Mouse (Mus musculus): ENCODE measurements around the gene Hist1h2ag. TPM values are rescaled to one million over a fixed set of nuclear protein-coding genes. Genes with fewer than 3 reads are reported as not detected.
A peak's percentile ranks its signal among the peaks of the same experiment; 100 is the strongest.

Gene Hist1h2ag
- total RNA-seq, 2 experiments from 2014 or later: 40.6 to 42.0 TPM

- intact Hi-C loops (cut with DNase I; ENCODE audit: low total_unique reads): loop anchor here (5.0 to 10.0 kb wide), 4 partner anchors 38 to 1505 kb away; partner anchors contain the start of gene Pom121l2
Measured at GRCm38 (mm10) chr13:22019934-22020835, 22.6 kb downstream of the Hist1h2ag start.

DNA sequence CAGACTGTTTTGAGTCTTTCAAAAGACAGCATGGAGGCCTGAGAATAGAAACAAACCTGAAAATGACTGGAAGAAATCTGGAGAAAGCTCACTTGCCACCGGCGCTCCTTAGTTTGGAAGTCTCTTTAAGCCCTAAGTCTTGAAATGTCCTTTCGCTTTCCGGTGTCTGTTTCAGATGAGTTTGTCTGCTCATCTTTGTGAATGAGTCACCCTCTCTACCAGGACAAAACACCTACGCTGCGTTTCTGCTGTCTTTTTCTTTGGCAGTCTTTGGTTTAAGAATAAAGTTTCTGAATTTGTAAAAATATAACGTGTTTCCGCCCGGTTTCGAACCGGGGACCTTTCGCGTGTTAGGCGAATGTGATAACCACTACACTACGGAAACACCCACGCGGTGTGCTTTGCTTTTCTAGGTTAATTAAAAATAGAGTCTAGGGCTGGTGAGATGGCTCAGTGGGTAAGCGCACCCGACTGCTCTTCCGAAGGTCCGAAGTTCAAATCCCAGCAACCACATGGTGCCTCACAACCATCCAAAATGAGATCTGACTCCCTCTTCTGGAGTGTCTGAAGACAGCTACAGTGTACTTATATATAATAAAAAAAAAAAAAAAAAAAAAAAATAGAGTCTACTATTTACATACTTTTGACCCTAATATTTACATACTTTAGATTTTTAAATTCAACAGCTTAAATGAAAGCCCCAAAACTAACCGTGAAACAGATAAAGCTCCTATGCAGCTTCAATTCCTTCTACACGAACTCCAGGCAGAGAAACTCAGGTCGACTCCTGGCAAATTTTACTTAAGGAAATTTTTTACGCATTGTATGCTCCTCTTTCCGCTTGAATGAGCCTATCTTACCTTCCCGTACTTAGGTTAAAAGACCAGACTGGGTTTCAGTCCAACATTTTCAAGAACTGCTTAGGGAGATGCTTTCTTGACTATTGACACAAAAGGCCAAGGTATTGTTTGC is 27.0 kb downstream of the Hist1h2ag start:
- intact Hi-C loops (cut with DNase I; ENCODE audit: low total_unique reads): loop anchor here (5.0 to 10.0 kb wide), 2 partner anchors 33 to 161 kb away; partner anchors contain the start of gene Pom121l2
- DNase-seq: peak; percentile 49

More at GRCm38 (mm10) chr13:22019934-22020835, 22.6 kb downstream of the Hist1h2ag start:
- no peak for DNase-seq

GRCm38 (mm10) chr13:22014411-22014845 is 28.3 kb downstream of the Hist1h2ag start:
- intact Hi-C loops (cut with DNase I; ENCODE audit: low total_unique reads): loop anchor here (10.0 kb wide), 1 partner anchor 160 kb away; no protein-coding TSS in a partner anchor
- no peak for DNase-seq

- DNase-seq: no peak
- intact Hi-C loops (cut with DNase I; ENCODE audit: low total_unique reads): loop anchor here (10.0 kb wide), 1 partner anchor 159 kb away; no protein-coding TSS in a partner anchor
Measured at GRCm38 (mm10) chr13:22013716-22014115, 29.0 kb downstream of the Hist1h2ag start.

- DNase-seq: no peak
Measured at GRCm38 (mm10) chr13:22009642-22010041, 33.1 kb downstream of the Hist1h2ag start, which contains the start of gene Prss16. Gene Prss16, minus strand, starts transcription at chr13:22009742.

DNA sequence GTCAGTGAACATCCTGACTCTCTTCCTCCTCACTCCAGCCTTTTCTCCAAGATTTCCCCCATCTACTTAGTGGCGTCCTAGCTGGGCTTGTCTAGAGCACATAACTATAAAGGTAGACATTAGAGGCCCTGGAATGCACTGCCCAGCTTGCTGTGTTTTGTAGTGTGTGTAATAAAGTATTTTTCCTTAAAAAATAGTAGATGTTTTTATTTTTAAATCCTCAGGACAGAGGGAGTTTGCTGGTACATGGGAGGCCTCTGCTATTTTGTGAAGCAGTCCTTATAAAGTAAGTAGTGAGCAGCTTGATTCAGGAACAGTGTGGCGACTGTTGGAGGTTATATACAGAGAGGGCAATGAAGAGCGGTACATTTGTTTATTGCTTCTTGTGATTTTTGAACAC is 34.0 kb downstream of the Hist1h2ag start:
- no peak for DNase-seq
- intact Hi-C loops (cut with DNase I; ENCODE audit: low total_unique reads): no loop called here

More at GRCm38 (mm10) chr13:22009642-22010041, 33.1 kb downstream of the Hist1h2ag start, which contains the start of gene Prss16:
- intact Hi-C loops (cut with DNase I; ENCODE audit: low total_unique reads): loop anchor here (10.0 kb wide), 1 partner anchor 155 kb away; no protein-coding TSS in a partner anchor

GRCm38 (mm10) chr13:22007872-22008271 is 34.9 kb downstream of the Hist1h2ag start:
- intact Hi-C loops (cut with DNase I; ENCODE audit: low total_unique reads): no loop called here
- DNase-seq: no peak

DNA sequence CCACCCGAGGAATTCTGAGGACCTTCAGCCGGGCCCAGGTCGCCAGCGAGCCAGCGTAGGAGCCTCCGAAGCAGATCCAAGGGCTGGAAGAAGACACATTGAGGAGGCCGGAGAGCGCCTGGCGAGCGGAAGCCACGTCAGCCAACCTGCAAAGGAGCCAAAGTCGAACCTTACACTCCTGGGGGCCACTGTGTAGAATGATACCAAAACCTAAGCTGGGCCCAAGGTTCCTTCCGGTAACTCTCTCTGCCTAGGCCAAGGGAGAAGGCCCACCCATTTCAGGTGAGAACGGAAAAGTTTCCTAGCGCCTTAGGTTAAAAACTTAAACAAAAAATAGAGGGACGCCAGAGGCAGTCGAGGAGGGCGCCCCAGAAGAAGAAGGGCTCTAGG is 35.6 kb downstream of the Hist1h2ag start:
- DNase-seq: no peak
- intact Hi-C loops (cut with DNase I; ENCODE audit: low total_unique reads): no loop called here

DNA sequence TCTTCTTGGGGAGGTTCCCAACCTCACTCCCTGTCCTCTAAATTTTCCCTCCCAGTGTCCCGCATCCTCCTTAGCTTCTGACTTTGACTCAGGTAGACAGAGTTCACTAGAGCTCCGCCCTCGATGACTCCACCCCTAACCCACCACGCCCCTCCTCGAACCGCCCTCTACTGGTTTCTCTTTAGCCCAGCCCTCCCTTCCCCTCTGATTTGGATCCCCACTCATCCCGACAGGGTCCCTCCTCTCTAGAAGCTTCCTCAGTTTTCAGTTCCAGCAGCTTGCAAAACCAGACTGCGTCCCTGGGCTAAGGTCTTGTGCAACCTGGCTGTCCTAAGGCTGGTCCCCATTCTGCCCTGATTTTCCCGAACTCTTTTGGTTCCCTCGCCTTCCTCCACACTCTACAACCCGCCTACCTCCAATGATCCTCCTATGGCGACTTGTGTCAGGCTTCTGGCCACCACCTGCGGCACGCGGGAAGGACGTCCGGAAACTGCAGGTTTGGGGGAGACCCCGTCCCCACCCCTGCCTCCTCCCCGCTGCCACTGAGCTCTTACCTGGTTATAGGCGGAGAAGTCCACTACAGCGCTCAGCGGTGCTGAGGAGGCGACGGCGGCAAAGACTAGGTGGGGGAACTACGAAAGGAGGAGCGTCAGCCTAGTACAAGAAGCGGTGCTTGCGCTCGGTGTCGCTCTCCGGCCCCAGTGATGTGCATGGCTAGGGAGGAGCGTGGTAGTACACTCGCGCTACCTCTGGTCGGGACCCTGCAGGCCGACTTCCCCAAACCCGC is 36.2 kb downstream of the Hist1h2ag start:
- intact Hi-C loops (cut with DNase I; ENCODE audit: low total_unique reads): no loop called here
- DNase-seq: no peak

GRCm38 (mm10) chr13:22005605-22006333 is 37.0 kb downstream of the Hist1h2ag start:
- peak; percentile 37 for DNase-seq
- intact Hi-C loops (cut with DNase I; ENCODE audit: low total_unique reads): no loop called here

DNA sequence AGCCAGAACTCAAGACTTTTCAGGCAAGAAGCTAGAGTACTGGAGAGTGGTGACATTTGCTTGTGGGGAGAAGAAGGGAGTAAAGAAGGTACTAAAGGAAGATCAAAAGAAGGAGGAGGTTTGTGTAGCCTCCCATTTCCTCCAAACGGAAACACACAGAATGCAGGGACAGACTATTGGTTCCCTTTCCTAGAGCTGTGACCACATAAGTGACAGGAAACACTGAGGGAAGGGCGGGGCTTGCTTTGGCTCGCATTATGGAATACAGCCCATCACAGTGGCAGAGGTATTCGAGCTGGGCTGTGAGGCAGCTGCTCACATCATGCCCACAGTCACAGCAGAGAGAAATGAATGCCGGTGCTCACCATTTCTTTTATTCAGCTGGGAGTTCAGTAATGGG is 40.9 kb downstream of the Hist1h2ag start:
- intact Hi-C loops (cut with DNase I; ENCODE audit: low total_unique reads): no loop called here
- no peak for DNase-seq

GRCm38 (mm10) chr13:22001346-22001745 is 41.4 kb downstream of the Hist1h2ag start:
- intact Hi-C loops (cut with DNase I; ENCODE audit: low total_unique reads): no loop called here
- DNase-seq: no peak

- no peak for DNase-seq
- intact Hi-C loops (cut with DNase I; ENCODE audit: low total_unique reads): no loop called here
Measured at GRCm38 (mm10) chr13:21999147-21999546, 43.6 kb downstream of the Hist1h2ag start.

GRCm38 (mm10) chr13:21998412-21998811 is 44.3 kb downstream of the Hist1h2ag start:
- intact Hi-C loops (cut with DNase I; ENCODE audit: low total_unique reads): no loop called here
- no peak for DNase-seq

DNA sequence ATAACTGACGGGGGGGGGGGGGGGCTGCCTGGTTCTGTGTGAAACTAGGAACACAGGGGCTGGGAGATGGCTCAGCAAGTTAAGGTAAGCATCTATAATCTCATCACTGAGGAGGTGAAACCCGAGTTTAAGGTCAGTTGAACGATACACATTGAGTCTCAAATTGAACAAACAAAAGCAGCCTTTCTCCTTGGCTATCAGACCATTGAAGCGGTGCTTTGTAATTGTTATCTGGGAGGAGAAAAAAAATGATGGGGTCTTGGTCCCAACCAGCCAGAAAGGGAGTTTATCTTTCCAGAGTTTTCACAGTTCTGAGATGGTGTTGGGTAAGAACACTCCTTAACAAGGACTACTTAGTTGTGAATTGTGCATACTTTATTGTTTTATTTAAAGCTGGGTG is 44.9 kb downstream of the Hist1h2ag start:
- DNase-seq: no peak
- intact Hi-C loops (cut with DNase I; ENCODE audit: low total_unique reads): no loop called here

DNA sequence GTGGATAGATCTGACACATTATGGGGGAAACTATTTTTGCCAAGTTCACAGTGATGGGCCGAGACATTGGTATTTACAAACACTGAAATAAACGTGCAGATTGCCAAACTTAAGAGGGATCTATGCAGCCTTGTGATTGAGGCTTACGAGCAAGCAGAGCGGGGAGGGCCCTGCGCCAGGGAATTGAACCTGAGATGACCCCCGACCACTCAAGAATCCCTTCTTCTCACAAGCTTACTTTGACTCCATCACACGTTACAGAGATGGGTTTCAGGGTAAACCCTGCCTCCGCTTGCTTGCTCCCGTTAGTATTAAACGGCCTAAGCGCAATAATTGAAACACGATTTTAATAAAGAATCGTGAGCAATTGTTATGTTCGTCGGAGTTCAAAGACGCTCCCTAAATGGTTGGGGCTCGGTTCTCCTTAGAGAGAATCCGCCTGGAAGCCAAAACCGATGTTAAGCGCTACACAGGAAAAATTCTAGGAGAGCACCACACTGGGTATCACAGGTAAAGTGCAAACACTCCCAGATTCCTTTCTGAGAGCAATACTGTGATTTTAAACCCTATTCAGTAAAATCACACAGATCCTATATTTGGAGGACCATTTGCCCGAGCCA is 45.4 kb downstream of the Hist1h2ag start:
- DNase-seq: no peak
- intact Hi-C loops (cut with DNase I; ENCODE audit: low total_unique reads): no loop called here

DNA sequence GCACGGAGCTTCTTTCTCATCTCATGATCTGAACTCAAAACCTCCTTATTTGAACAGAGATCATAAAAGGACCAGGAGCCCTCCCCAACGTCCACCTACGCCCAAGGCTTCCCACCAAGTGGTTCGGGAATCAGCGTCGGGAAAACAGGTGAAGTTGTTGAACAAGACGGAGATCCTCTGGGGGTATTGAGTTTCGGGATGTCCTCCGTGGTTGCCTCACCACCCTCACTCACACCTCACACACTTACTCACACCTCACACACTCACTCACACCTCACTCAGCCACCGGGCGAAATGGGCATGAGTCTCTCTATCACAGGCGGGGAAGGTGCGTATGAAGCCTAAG is 45.9 kb downstream of the Hist1h2ag start:
- intact Hi-C loops (cut with DNase I; ENCODE audit: low total_unique reads): no loop called here
- no peak for DNase-seq
